10 mouse cellular contexts compared by ENCODE assay signal in the genomic region with DNA sequence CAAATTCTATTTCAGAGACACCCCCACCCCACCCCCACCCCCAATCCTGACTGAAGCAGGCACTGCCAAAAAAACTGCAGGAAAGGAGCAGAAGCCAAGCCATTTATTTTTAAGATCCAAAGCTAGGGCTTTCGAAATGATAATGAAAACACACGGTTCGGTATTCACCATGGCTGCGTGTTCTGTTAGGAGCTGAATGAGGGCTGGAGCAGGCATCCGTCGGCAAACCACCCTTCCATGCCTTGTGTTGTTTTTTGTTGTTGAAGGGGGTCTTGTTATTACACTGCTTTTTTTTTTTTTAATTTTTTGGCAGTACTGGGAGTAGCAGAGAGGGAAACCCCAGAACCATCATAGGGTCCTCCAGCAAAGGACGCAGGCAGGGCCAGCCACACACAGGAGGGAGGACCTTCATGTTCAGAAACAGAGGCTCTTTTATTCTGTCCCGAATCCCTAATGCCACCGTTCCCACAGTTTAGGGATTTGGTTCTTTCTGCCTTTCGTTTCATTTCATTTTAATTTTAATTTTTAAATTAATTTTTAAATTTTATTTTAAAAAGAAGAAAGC. TPM values are rescaled to one million over a fixed set of nuclear protein-coding genes. Genes with fewer than 3 reads are reported as not detected.
DNase-seq lines count a peak whose midpoint lies in the region; ATAC-seq and TF ChIP-seq lines count a peak whose summit lies in the region.
"Had no signal": no experiment of that assay in that cellular context is flagged by ENCODE, and none has a peak within 500 bp of the region (broad histone marks: within the 10 kb centered on the region; RNA-seq: fewer than 3 reads in every experiment).

No protein-coding gene starts in this region.

- DNase-seq in hindbrain, embryonic 10.5 days (ENCODE audit: low spot score) = no peak
- DNase-seq in brain, adult 2 months (ENCODE audit: low read depth, low spot score) = peak; percentile 74
- DNase-seq in thymus, adult 2 months = no peak
- DNase-seq in spleen, adult 18-20 months = no peak
- DNase-seq: embryo, embryonic 11 days; liver; thymus, postnatal 4 days had no signal

- no peak for TF ChIP-seq POLR2A in thymus, adult 2 months (IDR thresholded peaks at IDR 0.05; ENCODE audit: control insufficient read depth, extremely low read depth, insufficient read depth, low read length, poor library complexity)

- peaks cover 100% of the 10 kb centered on the region for H3K79me2 ChIP-seq in C2C12 (ENCODE audit: control insufficient read depth, insufficient read depth)

- H3K27me3 ChIP-seq in hindbrain, embryonic 12.5 days = peaks cover 47% of the 10 kb centered on the region
- H3K27me3 ChIP-seq in hindbrain, embryonic 10.5 days (ENCODE audit: insufficient read depth, poor library complexity, severe bottlenecking) = peaks cover 94% of the 10 kb centered on the region
- no peaks in the 10 kb centered on the region for H3K27me3 ChIP-seq in C2C12 (ENCODE audit: control insufficient read depth, insufficient read depth, insufficient read length)
- peaks cover 3% of the 10 kb centered on the region; the same call in 1 of the 2 replicates for H3K27me3 ChIP-seq in limb, embryonic 13.5 days
- no peaks in the 10 kb centered on the region for H3K27me3 ChIP-seq in thymus, adult 2 months (ENCODE audit: control insufficient read depth, insufficient read depth, low read length)

- peaks cover 14% of the 10 kb centered on the region for H3K36me3 ChIP-seq in hindbrain, embryonic 12.5 days
- H3K36me3 ChIP-seq in hindbrain, embryonic 10.5 days = no peaks in the 10 kb centered on the region
- H3K36me3 ChIP-seq in C2C12 (ENCODE audit: control insufficient read depth, insufficient read depth) = peaks cover 91% of the 10 kb centered on the region
- peaks cover 48% of the 10 kb centered on the region for H3K36me3 ChIP-seq in limb, embryonic 13.5 days
- peaks cover 15% of the 10 kb centered on the region for H3K36me3 ChIP-seq in thymus, adult 2 months (ENCODE audit: control insufficient read depth, insufficient read depth, low read length)

- H3K4me2 ChIP-seq in hindbrain, embryonic 12.5 days (replicated peaks) = peak overlapping the region; percentile 36
- H3K4me2 ChIP-seq in limb, embryonic 13.5 days (replicated peaks) = peak overlapping the region; percentile 38

- peaks cover 47% of the 10 kb centered on the region for H3K4me1 ChIP-seq in hindbrain, embryonic 12.5 days
- no peaks in the 10 kb centered on the region for H3K4me1 ChIP-seq in hindbrain, embryonic 10.5 days (replicated peaks)
- H3K4me1 ChIP-seq in limb, embryonic 13.5 days = peaks cover 53% of the 10 kb centered on the region
- no peaks in the 10 kb centered on the region; the same call in 1 of the 2 replicates for H3K4me1 ChIP-seq in thymus, adult 2 months (replicated peaks; ENCODE audit: control insufficient read depth, insufficient read depth, low read length)

- H3K9me3 ChIP-seq in hindbrain, embryonic 12.5 days (replicated peaks) = no peaks in the 10 kb centered on the region
- H3K9me3 ChIP-seq in hindbrain, embryonic 10.5 days = no peaks in the 10 kb centered on the region
- H3K9me3 ChIP-seq in limb, embryonic 13.5 days = no peaks in the 10 kb centered on the region

- no peak for ATAC-seq in hindbrain, embryonic 12.5 days (ENCODE audit: low FRiP score)
- no peak for ATAC-seq in limb, embryonic 13.5 days (ENCODE audit: low FRiP score, low read depth)

- WGBS in hindbrain, embryonic 12.5 days = 73% methylated on average over 10 of the region's 10 CpGs
- WGBS in hindbrain, embryonic 10.5 days = 86% methylated on average over 10 of the region's 10 CpGs
- 61% methylated on average over 10 of the region's 10 CpGs for WGBS in limb, embryonic 13.5 days
- WGBS in thymus, adult 2 months = 94% methylated on average over 10 of the region's 10 CpGs

- peaks cover 99% of the 10 kb centered on the region for H3K79me3 ChIP-seq in C2C12 (ENCODE audit: low read depth)

- no peak for TF ChIP-seq CTCF in C2C12 (IDR thresholded peaks at IDR 0.05; ENCODE audit: control insufficient read depth, insufficient read depth, insufficient read length)
- no peak for TF ChIP-seq CTCF in thymus, adult 2 months (IDR thresholded peaks at IDR 0.05; ENCODE audit: borderline replicate concordance, control insufficient read depth, extremely low read depth, insufficient read depth, low read length, poor library complexity)

- peak overlapping the region; percentile 62 for H3K27ac ChIP-seq in hindbrain, embryonic 12.5 days
- H3K27ac ChIP-seq in hindbrain, embryonic 10.5 days = no peak overlapping the region
- peak overlapping the region; percentile 83 for H3K27ac ChIP-seq in limb, embryonic 13.5 days
- no peak overlapping the region; the same call in 1 of the 2 replicates for H3K27ac ChIP-seq in thymus, adult 2 months (ENCODE audit: control insufficient read depth, insufficient read depth, low read length)

- H3K9ac ChIP-seq in hindbrain, embryonic 12.5 days = peak overlapping the region; percentile 45
- peak overlapping the region; percentile 53 for H3K9ac ChIP-seq in limb, embryonic 13.5 days

- H3ac ChIP-seq in C2C12 (ENCODE audit: control insufficient read depth, insufficient read length, low read depth) = peak overlapping the region; percentile 88

- 0 out of 2 replicates have a peak overlapping the region, but pooled peaks have one; percentile 4 for H3K4me3 ChIP-seq in hindbrain, embryonic 12.5 days
- no peak overlapping the region for H3K4me3 ChIP-seq in hindbrain, embryonic 10.5 days
- peak overlapping the region; percentile 99 for H3K4me3 ChIP-seq in C2C12 (ENCODE audit: insufficient read depth, poor library complexity, severe bottlenecking)
- peak overlapping the region; percentile 20 for H3K4me3 ChIP-seq in limb, embryonic 13.5 days
- no peak overlapping the region for H3K4me3 ChIP-seq in thymus, adult 2 months (ENCODE audit: control insufficient read depth, insufficient read depth, low read length)

TF ChIP-seq in C2C12, 6 proteins besides CTCF, POLR2A, EP300 and RAD21:
- TF ChIP-seq MYOG (IDR thresholded peaks at IDR 0.05; ENCODE audit: control insufficient read depth, extremely low read depth, insufficient read length) = no peak
- TF ChIP-seq FOSL1 (IDR thresholded peaks at IDR 0.05; ENCODE audit: insufficient read depth, low read length, poor library complexity, severe bottlenecking) = no peak
- no peak for TF ChIP-seq USF1 (IDR thresholded peaks at IDR 0.05; ENCODE audit: low read depth)
- no peak for TF ChIP-seq MAX (IDR thresholded peaks at IDR 0.05)
- no peak for TF ChIP-seq CEBPB (IDR thresholded peaks at IDR 0.05; ENCODE audit: low read depth)
- no peak for TF ChIP-seq MYOD1 (IDR thresholded peaks at IDR 0.05; ENCODE audit: control insufficient read depth, insufficient read length, low read depth)

RNA-seq across cellular contexts. Expression of a gene that starts 54.8 kb away (rescaled TPM):
- 1.0 and 1.1 TPM in 2 replicates for polyA plus RNA-seq in hindbrain, embryonic 12.5 days (2016; fragmentation: Nextera tagmentation; extraction: Ambion mirVana)
- polyA plus RNA-seq in hindbrain, embryonic 10.5 days (2016; fragmentation: Nextera tagmentation; extraction: Ambion mirVana) = 0.24 and 0.62 TPM in 2 replicates
- polyA plus RNA-seq in C2C12 (2012; fragmentation: generic; extraction: Trizol) = 0.08 TPM
- 1.9 and 2.4 TPM in 2 replicates for polyA plus RNA-seq in limb, embryonic 13.5 days (2015; fragmentation: Nextera tagmentation; extraction: Ambion mirVana)
- polyA plus RNA-seq in thymus, adult 2 months (2012; rRNA removed) = 1.3 and 1.9 TPM in 2 replicates

Comparison
In these comparisons a context has a peak if more than half of its experiments do, and no peak if none do; other contexts are left out.
1. H3K27ac ChIP-seq: peak in hindbrain, embryonic 12.5 days (single experiment) and limb, embryonic 13.5 days (single experiment); none in hindbrain, embryonic 10.5 days (single experiment) and thymus, adult 2 months (single experiment).
2. H3K4me3 ChIP-seq: peak in hindbrain, embryonic 12.5 days (single experiment), C2C12 (single experiment) and limb, embryonic 13.5 days (single experiment); none in hindbrain, embryonic 10.5 days (single experiment) and thymus, adult 2 months (single experiment).